Mouse (Mus musculus): Measurements from ENCODE around the gene Dnaja4. TPM values are rescaled to one million over a fixed set of nuclear protein-coding genes. Genes with fewer than 3 reads are reported as not detected.
"Not testable (repeated sequence)": the region's sequence is repeated elsewhere in the genome, so short reads cannot be mapped to it uniquely, and the experiment has no call there.

The Dnaja4 gene
- polyA plus RNA-seq, 1 experiment from 2014 or later = 7.2 TPM

- Histone ChIP-seq H3K27me3 (peaks cover 9% of the 10 kb centered on the region; the same call in 1 of the 2 replicates), H3K36me3 (no peaks in the 10 kb centered on the region), H3K27ac (no peak overlapping the region), H3K9ac (no peak overlapping the region), H3K9me3 (no peaks in the 10 kb centered on the region), H3K4me2 (peak overlapping the region; percentile 58), H3K4me3 (peak overlapping the region; percentile 34), H3K4me1 (replicated peaks) (no peaks in the 10 kb centered on the region)
- 2% methylated on average over 14 of the region's 14 CpGs for WGBS
- ATAC-seq (ENCODE audit: low FRiP score) = peak; percentile 76; the same call in 1 of the 2 replicates
Observed at GRCm38 (mm10) chr9:54676531-54676986, 22.1 kb upstream of the Dnaja4 start.

- WGBS = 58% methylated on average over 2 of the region's 4 CpGs
- H3K27me3 ChIP-seq = no peaks in the 10 kb centered on the region
- no peak for ATAC-seq (ENCODE audit: low FRiP score)
- no peaks in the 10 kb centered on the region for H3K9me3 ChIP-seq
- no peak overlapping the region for H3K27ac ChIP-seq
- no peaks in the 10 kb centered on the region for H3K36me3 ChIP-seq
- no peak overlapping the region for H3K4me2 ChIP-seq
- H3K4me1 ChIP-seq (replicated peaks) = no peaks in the 10 kb centered on the region
- no peak overlapping the region for H3K9ac ChIP-seq
- H3K4me3 ChIP-seq = no peak overlapping the region
Observed at GRCm38 (mm10) chr9:54682846-54683245, 15.8 kb upstream of the Dnaja4 start.

- H3K27ac ChIP-seq = no peak overlapping the region
- no peaks in the 10 kb centered on the region for H3K9me3 ChIP-seq
- 77% methylated on average over 7 of the region's 7 CpGs for WGBS
- H3K4me1 ChIP-seq (replicated peaks) = 0 out of 2 replicates have a peak, but pooled peaks cover under 1% of the 10 kb centered on the region
- no peaks in the 10 kb centered on the region for H3K36me3 ChIP-seq
- ATAC-seq (ENCODE audit: low FRiP score) = no peak
- H3K4me2 ChIP-seq = no peak overlapping the region
- H3K9ac ChIP-seq = no peak overlapping the region
- no peaks in the 10 kb centered on the region for H3K27me3 ChIP-seq
- H3K4me3 ChIP-seq = no peak overlapping the region
Observed at GRCm38 (mm10) chr9:54683814-54684605, 14.7 kb upstream of the Dnaja4 start.

- Histone ChIP-seq H3K9ac (no peak overlapping the region), H3K27ac (no peak overlapping the region), H3K9me3 (no peaks in the 10 kb centered on the region), H3K4me3 (no peak overlapping the region), H3K4me2 (no peak overlapping the region), H3K4me1 (replicated peaks) (peaks cover 10% of the 10 kb centered on the region; the same call in 1 of the 2 replicates), H3K36me3 (no peaks in the 10 kb centered on the region), H3K27me3 (peaks cover under 1% of the 10 kb centered on the region)
- WGBS = 63% methylated on average over 14 of the region's 14 CpGs
- ATAC-seq (ENCODE audit: low FRiP score) = no peak
Observed at GRCm38 (mm10) chr9:54687246-54688236, 11.1 kb upstream of the Dnaja4 start.

GRCm38 (mm10) chr9:54689446-54689845, 9.2 kb upstream of the Dnaja4 start:
- Histone ChIP-seq H3K4me1 (replicated peaks) (peaks cover 10% of the 10 kb centered on the region; the same call in 1 of the 2 replicates), H3K9me3 (no peaks in the 10 kb centered on the region), H3K27me3 (peaks cover 9% of the 10 kb centered on the region), H3K4me2 (no peak overlapping the region), H3K4me3 (no peak overlapping the region), H3K27ac (no peak overlapping the region), H3K36me3 (no peaks in the 10 kb centered on the region), H3K9ac (no peak overlapping the region)
- WGBS = 71% methylated on average over 8 of the region's 8 CpGs
- no peak for ATAC-seq (ENCODE audit: low FRiP score)

GRCm38 (mm10) chr9:54690697-54691096, 8.0 kb upstream of the Dnaja4 start:
- H3K36me3 ChIP-seq; H3K9me3 ChIP-seq; H3K4me1 ChIP-seq (replicated peaks); H3K4me2 ChIP-seq; ATAC-seq (ENCODE audit: low FRiP score); H3K27ac ChIP-seq; H3K9ac ChIP-seq; H3K4me3 ChIP-seq: not testable (repeated sequence)
- WGBS = 61% methylated on average over 2 of the region's 2 CpGs
- peaks cover 19% of the 10 kb centered on the region for H3K27me3 ChIP-seq

- WGBS = 5% methylated on average over 31 of the region's 31 CpGs
- not testable (repeated sequence) for H3K9me3 ChIP-seq; ATAC-seq (ENCODE audit: low FRiP score); H3K27ac ChIP-seq; H3K4me1 ChIP-seq (replicated peaks); H3K36me3 ChIP-seq
- peak overlapping the region; percentile 56 for H3K9ac ChIP-seq
- H3K27me3 ChIP-seq = peaks cover 23% of the 10 kb centered on the region
- H3K4me2 ChIP-seq = peak overlapping the region; percentile 57
- H3K4me3 ChIP-seq = peak overlapping the region; percentile 31
Observed at GRCm38 (mm10) chr9:54691241-54691805, 7.3 kb upstream of the Dnaja4 start.

- peak overlapping the region; percentile 85 for H3K9ac ChIP-seq
- peaks cover 14% of the 10 kb centered on the region for H3K4me1 ChIP-seq (replicated peaks)
- no peaks in the 10 kb centered on the region for H3K9me3 ChIP-seq
- H3K4me3 ChIP-seq = peak overlapping the region; percentile 65
- ATAC-seq (ENCODE audit: low FRiP score) = no peak; the same call in 1 of the 2 replicates
- H3K27ac ChIP-seq = no peak overlapping the region
- peaks cover 67% of the 10 kb centered on the region for H3K27me3 ChIP-seq
- peak overlapping the region; percentile 86 for H3K4me2 ChIP-seq
- H3K36me3 ChIP-seq = no peaks in the 10 kb centered on the region
- 9% methylated on average over 27 of the region's 27 CpGs for WGBS
Observed at GRCm38 (mm10) chr9:54699087-54699344, 343 bp downstream of the Dnaja4 start.

- H3K27me3 ChIP-seq = peaks cover 65% of the 10 kb centered on the region
- peak overlapping the region; percentile 85 for H3K9ac ChIP-seq
- no peak overlapping the region for H3K27ac ChIP-seq
- under 1% methylated on average over 91 of the region's 92 CpGs for WGBS
- H3K36me3 ChIP-seq = no peaks in the 10 kb centered on the region
- H3K4me3 ChIP-seq = peak overlapping the region; percentile 65
- H3K4me2 ChIP-seq = peak overlapping the region; percentile 86
- H3K4me1 ChIP-seq (replicated peaks) = peaks cover 14% of the 10 kb centered on the region
- ATAC-seq (ENCODE audit: low FRiP score) = peak; percentile 80
- no peaks in the 10 kb centered on the region for H3K9me3 ChIP-seq
Observed at GRCm38 (mm10) chr9:54699345-54700173, 886 bp downstream of the Dnaja4 start.

- H3K9me3 ChIP-seq = no peaks in the 10 kb centered on the region
- peak overlapping the region; percentile 65 for H3K4me3 ChIP-seq
- H3K4me1 ChIP-seq (replicated peaks) = peaks cover 14% of the 10 kb centered on the region
- WGBS = 23% methylated on average over 9 of the region's 9 CpGs
- H3K4me2 ChIP-seq = peak overlapping the region; percentile 86
- peak overlapping the region; percentile 85 for H3K9ac ChIP-seq
- peak; percentile 8; the same call in 1 of the 2 replicates for ATAC-seq (ENCODE audit: low FRiP score)
- H3K27me3 ChIP-seq = peaks cover 60% of the 10 kb centered on the region
- no peaks in the 10 kb centered on the region for H3K36me3 ChIP-seq
- no peak overlapping the region for H3K27ac ChIP-seq
Observed at GRCm38 (mm10) chr9:54700174-54700475, 1.5 kb downstream of the Dnaja4 start.

GRCm38 (mm10) chr9:54700746-54701145, 2.1 kb downstream of the Dnaja4 start:
- Histone ChIP-seq H3K9ac (no peak overlapping the region), H3K9me3 (no peaks in the 10 kb centered on the region), H3K27ac (no peak overlapping the region), H3K4me1 (replicated peaks) (peaks cover 17% of the 10 kb centered on the region), H3K4me2 (peak overlapping the region; percentile 86; the same call in 1 of the 2 replicates), H3K36me3 (no peaks in the 10 kb centered on the region), H3K27me3 (peaks cover 56% of the 10 kb centered on the region), H3K4me3 (no peak overlapping the region)
- no peak for ATAC-seq (ENCODE audit: low FRiP score)
- 77% methylated on average over 7 of the region's 7 CpGs for WGBS

All from hindbrain, embryonic 13.5 days (tissue).